Mouse (Mus musculus) liver, embryonic 11.5 days (tissue): ENCODE measurements around the gene Pald1. TPM values are rescaled to one million over a fixed set of nuclear protein-coding genes. Genes with fewer than 3 reads are reported as not detected.
A peak's percentile ranks its signal among the peaks of the same experiment; 100 is the strongest.

ENCODE experiments used
- ATAC-seq: fragments of 200-750 bp; cut with Nextera tagmentation; replicated peaks from 2 replicates; pipeline ENCODE4 v1.8.0; 2017; ENCODE audit warnings: moderate number of reproducible peaks, mild to moderate bottlenecking, moderate TSS enrichment, moderate library complexity; ENCODE audit not compliant: low FRiP score
- DNase-seq: peaks from one replicate; pipeline ENCODE4 v3.0.0-alpha.2; 2017; ENCODE audit warnings: low spot score
- H3K27ac ChIP-seq: fragments of 300-500 bp; sonication (generic); 2 replicates; pipeline ENCODE4 v1.5.1; 2014; ENCODE audit warnings: mild to moderate bottlenecking, low read depth, low read length, control low read depth
- H3K27me3 ChIP-seq: fragments of 300-500 bp; sonication (generic); replicated peaks from 2 replicates; pipeline ENCODE4 v1.6.1; 2014; ENCODE audit warnings: low read length, mixed read lengths; ENCODE audit not compliant: control insufficient read depth, insufficient read depth
- H3K36me3 ChIP-seq: fragments of 300-500 bp; sonication (generic); 2 replicates; pipeline ENCODE4 v1.6.1; 2014; ENCODE audit warnings: mild to moderate bottlenecking, low read length, moderate library complexity, mixed read lengths; ENCODE audit not compliant: control insufficient read depth, insufficient read depth
- H3K4me1 ChIP-seq: fragments of 300-500 bp; sonication (generic); replicated peaks from 2 replicates; pipeline ENCODE4 v1.6.1; 2014; ENCODE audit warnings: low read length, mixed read lengths; ENCODE audit not compliant: control insufficient read depth, insufficient read depth
- H3K4me2 ChIP-seq: fragments of 300-500 bp; sonication (generic); 2 replicates; pipeline ENCODE4 v1.6.1; 2014; ENCODE audit warnings: mild to moderate bottlenecking, control low read depth, moderate library complexity
- H3K4me3 ChIP-seq: fragments of 300-500 bp; sonication (generic); 2 replicates; pipeline ENCODE4 v1.5.1; 2014; ENCODE audit warnings: low read depth, low read length, control low read depth
- H3K9ac ChIP-seq: fragments of 300-500 bp; sonication (generic); 2 replicates; pipeline ENCODE4 v1.6.1; 2014; ENCODE audit warnings: low read depth, low read length, control low read depth
- H3K9me3 ChIP-seq: fragments of 300-500 bp; sonication (generic); 2 replicates; pipeline ENCODE4 v1.6.1; 2016; ENCODE audit warnings: low read length, inconsistent platforms, mixed read lengths; ENCODE audit not compliant: control insufficient read depth
- WGBS: fragments of 180-500 bp; shearing (Covaris S2); extraction: QIAGEN DNeasy Blood & Tissue Kit; methylation state at CpG from one replicate; pipeline ENCODE4 v1.1.7; 2014; 5-methylcytosine and 5-hydroxymethylcytosine counted together
- polyA plus RNA-seq: library from polyadenylated mRNA; unstranded; fragments of >200 nt; fragmentation: Nextera tagmentation; extraction: Ambion mirVana; gene quantifications from 2 replicates; pipeline ENCODE4 v1.2.1, GENCODE M21; 2014

Pald1 gene
- polyA plus RNA-seq, 1 experiment from 2014 or later: 17.0 TPM

DNA sequence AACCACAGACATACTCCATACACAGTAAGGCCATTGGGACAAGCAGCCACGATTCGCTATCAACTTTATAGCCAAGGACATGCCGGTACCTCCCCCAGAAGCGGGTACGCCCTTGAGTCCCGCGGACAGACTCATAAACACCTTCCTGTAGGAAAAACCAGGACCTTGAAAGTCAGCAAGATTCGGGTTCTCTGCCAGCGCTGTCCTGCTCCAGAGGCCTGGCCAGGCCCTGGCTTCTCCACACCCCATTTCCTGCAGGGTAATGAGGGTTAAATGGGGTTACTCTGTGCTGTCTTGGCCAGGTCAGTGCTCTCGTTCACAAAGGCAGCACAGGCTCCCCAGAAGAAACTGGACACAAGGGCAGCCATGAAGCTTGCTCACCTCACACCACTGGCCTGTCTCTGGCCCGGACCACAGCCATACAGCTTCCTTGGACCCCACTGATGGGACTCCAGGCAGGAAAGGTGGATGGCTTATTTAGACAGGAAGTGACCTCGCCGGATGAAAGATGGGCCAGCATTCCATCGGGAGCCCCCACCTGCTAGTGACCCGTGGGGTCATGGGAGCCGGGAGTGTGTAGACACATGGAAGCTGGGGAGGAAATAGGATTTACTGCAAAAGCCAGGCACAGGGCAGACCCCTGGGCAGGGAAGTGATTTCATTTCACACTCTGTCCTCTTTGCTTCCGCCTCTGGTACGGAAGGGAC lies 12.9 kb downstream of the Pald1 start:
- H3K9me3 ChIP-seq: no peaks in the 10 kb centered on the region
- no peak overlapping the region for H3K4me3 ChIP-seq
- no peak overlapping the region for H3K4me2 ChIP-seq
- peak overlapping the region; percentile 54; the same call in 1 of the 2 replicates for H3K27ac ChIP-seq
- no peaks in the 10 kb centered on the region for H3K27me3 ChIP-seq
- no peaks in the 10 kb centered on the region for H3K36me3 ChIP-seq
- 61% methylated on average over 18 of the region's 18 CpGs for WGBS
- H3K9ac ChIP-seq: no peak overlapping the region
- no peak for DNase-seq
- H3K4me1 ChIP-seq: peaks cover 33% of the 10 kb centered on the region
- ATAC-seq: no peak

DNA sequence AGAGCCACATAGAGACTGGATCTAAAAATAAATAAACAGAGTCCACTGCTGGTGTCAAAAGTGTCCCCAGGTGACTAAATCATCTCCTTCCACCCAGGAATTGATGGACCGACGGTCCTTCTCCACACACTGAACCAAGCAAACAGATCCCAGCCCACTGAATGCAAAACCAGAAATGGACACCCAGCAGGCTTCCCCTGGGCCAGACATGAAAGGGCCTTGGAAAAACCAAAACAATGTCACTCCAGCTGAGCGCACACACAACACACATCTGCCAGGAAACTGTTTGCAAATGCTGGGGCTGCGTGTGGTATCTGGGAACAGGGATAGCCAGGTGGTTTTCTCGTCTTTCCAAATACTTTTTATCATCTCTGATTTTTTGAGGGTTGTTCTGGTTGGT lies 13.6 kb downstream of the Pald1 start:
- Histone ChIP-seq H3K4me1 (peaks cover 29% of the 10 kb centered on the region), H3K27me3 (no peaks in the 10 kb centered on the region), H3K36me3 (no peaks in the 10 kb centered on the region), H3K27ac (no peak overlapping the region), H3K4me3 (no peak overlapping the region), H3K9ac (no peak overlapping the region), H3K9me3 (no peaks in the 10 kb centered on the region), H3K4me2 (no peak overlapping the region)
- WGBS: 73% methylated on average over 5 of the region's 5 CpGs
- ATAC-seq (no peak), DNase-seq (no peak)

DNA sequence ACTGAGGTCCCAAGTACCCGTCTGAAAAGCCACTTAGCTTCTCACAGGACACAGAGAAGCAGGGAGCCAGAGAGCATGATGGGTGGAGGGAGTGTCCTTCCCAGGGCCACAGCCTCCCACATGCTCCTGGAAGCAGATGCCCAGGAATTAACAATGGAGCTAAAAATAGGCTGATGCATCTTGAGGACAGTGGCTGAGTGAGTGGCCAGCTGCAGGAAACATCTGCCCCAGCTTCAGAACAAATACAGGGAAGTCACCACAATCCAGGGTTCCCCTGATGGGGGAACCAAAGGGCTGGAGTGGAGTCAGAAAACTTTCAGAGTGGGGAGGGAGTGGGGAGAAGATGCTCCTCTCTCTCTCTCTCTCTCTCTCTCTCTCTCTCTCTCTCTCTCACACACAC lies 17.4 kb downstream of the Pald1 start:
- H3K9me3 ChIP-seq: no peaks in the 10 kb centered on the region
- no peak overlapping the region for H3K4me2 ChIP-seq
- no peaks in the 10 kb centered on the region; the same call in 1 of the 2 replicates for H3K36me3 ChIP-seq
- no peak overlapping the region for H3K9ac ChIP-seq
- no peak overlapping the region for H3K27ac ChIP-seq
- WGBS: 30% methylated on average over 1 of the region's 1 CpGs
- ATAC-seq: no peak
- peaks cover 8% of the 10 kb centered on the region; the same call in 1 of the 2 replicates for H3K4me1 ChIP-seq
- no peak for DNase-seq
- H3K27me3 ChIP-seq: no peaks in the 10 kb centered on the region
- no peak overlapping the region for H3K4me3 ChIP-seq

DNA sequence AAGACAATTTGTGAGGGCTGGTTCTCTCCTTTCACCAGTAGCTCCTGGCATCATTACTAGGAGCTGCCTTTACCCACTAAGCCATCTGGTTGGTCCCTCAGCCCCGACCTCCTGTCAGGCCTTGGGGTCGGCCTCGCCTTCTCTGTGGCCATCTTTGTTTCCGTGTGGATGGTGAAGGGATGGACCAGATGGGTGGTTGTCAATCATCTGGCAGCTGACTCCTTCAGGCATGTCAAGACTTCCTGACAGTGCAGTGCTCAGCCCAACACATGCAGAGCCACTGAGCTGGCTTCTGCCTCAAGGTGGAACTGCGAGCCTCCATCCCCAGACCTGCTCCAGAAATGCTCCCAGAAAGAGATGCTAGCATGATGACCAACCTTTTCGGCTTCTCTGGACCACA lies 18.9 kb downstream of the Pald1 start:
- 86% methylated on average over 6 of the region's 6 CpGs for WGBS

DNA sequence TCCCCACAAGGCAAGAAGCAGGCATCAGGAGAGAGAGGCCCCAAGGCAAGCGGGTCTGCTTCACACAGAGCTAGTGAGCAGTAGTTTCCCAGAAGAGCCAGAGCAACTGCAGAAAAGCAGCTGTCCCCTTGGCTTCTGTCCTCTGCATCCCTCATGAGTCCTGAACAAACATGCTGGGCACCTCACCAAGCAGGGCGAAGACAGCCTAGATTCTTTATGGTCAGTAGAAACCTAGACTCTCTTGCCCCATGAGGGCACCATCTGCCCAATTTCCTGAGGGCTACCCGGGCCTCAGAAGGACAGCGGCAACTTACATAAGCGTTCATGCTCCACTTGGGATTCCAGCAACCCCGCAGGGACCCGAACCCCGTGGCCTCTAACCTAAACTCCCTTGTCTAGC lies 20.3 kb downstream of the Pald1 start:
- WGBS: 75% methylated on average over 8 of the region's 8 CpGs
- no peak overlapping the region for H3K9ac ChIP-seq

More for the DNA sequence above, 18.9 kb downstream of the Pald1 start:
- H3K36me3 ChIP-seq: no peaks in the 10 kb centered on the region; the same call in 1 of the 2 replicates
- no peak overlapping the region for H3K9ac ChIP-seq
- DNase-seq (no peak), ATAC-seq (no peak)
- H3K27me3 ChIP-seq: no peaks in the 10 kb centered on the region
- no peak overlapping the region for H3K4me3 ChIP-seq
- H3K9me3 ChIP-seq: no peaks in the 10 kb centered on the region
- no peaks in the 10 kb centered on the region for H3K4me1 ChIP-seq
- no peak overlapping the region for H3K4me2 ChIP-seq
- no peak overlapping the region for H3K27ac ChIP-seq

DNA sequence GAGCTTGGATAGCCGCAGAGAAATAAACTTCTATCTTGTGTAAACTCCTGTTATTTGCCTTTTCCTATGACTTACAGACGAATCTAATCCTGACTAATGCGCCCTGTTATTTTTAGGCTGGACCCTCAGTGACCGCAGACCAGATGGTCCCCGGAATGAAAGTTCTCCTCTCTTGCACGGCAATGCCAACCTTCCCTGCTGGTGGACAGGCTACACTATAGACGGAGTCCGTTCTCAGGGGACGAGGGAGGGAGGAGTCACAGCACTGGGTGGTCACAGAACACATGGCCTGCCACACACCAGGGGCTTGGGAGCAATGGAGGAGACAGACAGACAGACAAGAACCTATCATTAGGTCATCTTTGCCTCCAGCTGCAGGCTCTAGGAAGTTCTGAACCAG lies 20.8 kb downstream of the Pald1 start:
- 82% methylated on average over 9 of the region's 9 CpGs for WGBS
- no peak overlapping the region for H3K9ac ChIP-seq
- no peak overlapping the region for H3K4me2 ChIP-seq
- H3K4me1 ChIP-seq: no peaks in the 10 kb centered on the region
- DNase-seq (no peak), ATAC-seq (no peak)
- H3K36me3 ChIP-seq: no peaks in the 10 kb centered on the region; the same call in 1 of the 2 replicates
- H3K9me3 ChIP-seq: no peaks in the 10 kb centered on the region
- no peak overlapping the region for H3K27ac ChIP-seq
- no peaks in the 10 kb centered on the region for H3K27me3 ChIP-seq
- H3K4me3 ChIP-seq: no peak overlapping the region

More for the DNA sequence above, 20.3 kb downstream of the Pald1 start:
- Histone ChIP-seq H3K27ac (no peak overlapping the region), H3K36me3 (no peaks in the 10 kb centered on the region; the same call in 1 of the 2 replicates), H3K9me3 (no peaks in the 10 kb centered on the region), H3K4me1 (no peaks in the 10 kb centered on the region), H3K4me2 (no peak overlapping the region), H3K27me3 (no peaks in the 10 kb centered on the region), H3K4me3 (no peak overlapping the region)
- ATAC-seq: no peak
- DNase-seq: no peak

DNA sequence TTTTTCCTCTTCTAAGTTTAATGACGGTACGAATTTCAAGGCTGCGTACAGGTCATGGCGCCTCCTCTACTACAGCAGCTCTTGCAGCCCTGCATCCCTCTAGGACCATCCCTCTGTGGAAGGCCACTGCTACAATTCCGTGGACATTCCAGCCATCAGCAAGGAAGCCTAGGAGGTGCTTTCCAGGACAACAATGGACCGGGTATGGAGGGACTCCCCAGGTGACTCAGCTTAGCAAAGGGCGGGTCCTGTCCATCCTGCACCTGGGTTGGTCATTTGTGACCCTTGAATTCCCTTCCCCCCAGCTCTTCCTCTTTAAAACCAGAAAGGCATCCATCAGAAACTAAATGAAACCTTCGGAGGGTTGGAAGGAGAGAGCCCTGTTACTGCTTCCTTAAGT lies 22.7 kb downstream of the Pald1 start:
- DNase-seq (no peak), ATAC-seq (no peak)
- Histone ChIP-seq H3K4me2 (no peak overlapping the region), H3K27me3 (no peaks in the 10 kb centered on the region), H3K4me1 (no peaks in the 10 kb centered on the region), H3K9me3 (no peaks in the 10 kb centered on the region), H3K36me3 (no peaks in the 10 kb centered on the region; the same call in 1 of the 2 replicates), H3K27ac (no peak overlapping the region), H3K9ac (no peak overlapping the region), H3K4me3 (no peak overlapping the region)
- WGBS: 89% methylated on average over 8 of the region's 8 CpGs

DNA sequence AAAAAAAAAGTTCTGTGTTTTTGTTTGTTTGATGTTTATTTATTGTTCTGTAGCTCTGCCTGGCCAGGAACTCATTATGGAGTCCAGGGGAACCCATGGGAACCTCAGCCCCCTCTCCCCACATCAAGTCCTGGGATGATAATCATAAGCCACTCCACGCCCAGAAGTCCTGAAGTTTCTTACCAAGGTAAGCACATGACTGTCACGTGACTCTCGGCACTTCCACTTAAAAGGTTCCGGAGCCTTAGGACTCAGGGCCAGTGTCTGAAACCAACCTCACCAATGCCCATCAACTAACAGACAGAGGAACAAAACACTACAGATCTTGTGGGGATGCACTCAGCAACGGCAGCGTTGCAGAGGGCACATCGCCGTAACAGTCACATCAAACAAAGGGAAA lies 23.9 kb downstream of the Pald1 start:
- Histone ChIP-seq H3K9me3 (no peaks in the 10 kb centered on the region), H3K4me1 (no peaks in the 10 kb centered on the region), H3K27me3 (no peaks in the 10 kb centered on the region), H3K27ac (no peak overlapping the region), H3K36me3 (no peaks in the 10 kb centered on the region; the same call in 1 of the 2 replicates), H3K9ac (no peak overlapping the region), H3K4me3 (no peak overlapping the region), H3K4me2 (no peak overlapping the region)
- WGBS: 87% methylated on average over 8 of the region's 8 CpGs
- DNase-seq (no peak), ATAC-seq (no peak)

DNA sequence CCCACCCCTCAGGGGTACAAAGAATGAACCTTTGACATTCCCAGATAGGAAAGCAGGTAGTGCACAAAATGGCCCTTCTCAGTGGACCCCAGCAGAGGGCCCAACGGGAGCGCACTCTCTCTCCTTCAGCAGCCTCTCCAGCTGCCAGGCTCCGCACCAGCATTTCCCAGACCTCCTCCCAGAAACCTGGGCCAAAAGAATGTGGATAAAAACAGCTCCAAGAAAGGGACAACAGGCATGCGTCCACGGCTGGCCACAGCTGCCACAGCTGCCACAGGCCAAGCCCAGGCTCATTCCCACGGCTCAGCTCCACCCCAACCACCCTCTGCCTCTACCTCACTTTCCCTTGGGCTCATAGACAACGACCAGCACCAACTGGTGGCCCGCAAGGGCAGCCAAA lies 25.7 kb downstream of the Pald1 start:
- 66% methylated on average over 8 of the region's 8 CpGs for WGBS
- ATAC-seq: no peak
- H3K27me3 ChIP-seq: no peaks in the 10 kb centered on the region
- no peaks in the 10 kb centered on the region for H3K4me1 ChIP-seq
- no peak overlapping the region for H3K9ac ChIP-seq
- no peak overlapping the region for H3K4me3 ChIP-seq
- H3K9me3 ChIP-seq: no peaks in the 10 kb centered on the region
- no peak for DNase-seq
- peaks cover 5% of the 10 kb centered on the region; the same call in 1 of the 2 replicates for H3K36me3 ChIP-seq
- no peak overlapping the region for H3K4me2 ChIP-seq
- no peak overlapping the region for H3K27ac ChIP-seq
